ENCODE assay signal across 8 mouse cellular contexts in the genomic region with DNA sequence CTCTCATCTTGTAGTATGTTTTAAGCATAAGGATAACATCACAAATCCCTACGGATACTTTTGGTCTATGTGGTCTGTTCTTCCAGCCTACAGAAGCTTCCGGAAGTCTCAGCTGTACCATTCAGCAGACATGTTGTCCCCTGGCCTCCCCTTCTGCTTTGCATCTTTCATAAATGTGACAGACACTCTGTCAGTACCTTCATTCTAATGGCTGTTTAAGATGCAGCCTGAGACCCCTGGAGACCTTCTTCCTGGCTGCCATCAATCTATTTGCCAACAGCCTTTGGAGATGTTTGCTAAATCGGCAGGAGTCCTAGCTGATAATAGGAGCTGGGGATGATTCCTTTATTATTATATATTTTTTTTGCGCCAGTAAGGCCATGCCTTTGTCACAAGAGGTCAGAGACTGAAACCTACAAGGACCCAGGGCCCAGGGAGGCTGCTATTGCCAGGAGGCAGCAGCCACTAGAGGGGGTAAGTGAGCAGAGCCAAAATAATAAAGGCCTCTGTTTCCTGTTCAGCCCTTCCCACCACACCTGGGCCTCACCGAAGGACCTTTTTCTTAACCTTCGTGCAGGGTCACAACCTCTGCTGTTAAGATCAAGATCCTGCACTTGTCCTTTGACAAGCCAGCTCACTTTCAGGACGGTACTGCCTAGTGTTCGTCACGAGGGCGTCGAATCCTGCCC. TPM values are rescaled to one million over a fixed set of nuclear protein-coding genes. Genes with fewer than 3 reads are reported as not detected.
DNase-seq lines count a peak whose midpoint lies in the region; ATAC-seq and TF ChIP-seq lines count a peak whose summit lies in the region.

No protein-coding gene starts in this region.

- intact Hi-C loops in heart, postnatal 36 days (cut with DNase I): no loop called here

- DNase-seq in heart, postnatal 36 days: peak; percentile 14 to 26
- peak; percentile 56 to 63 for DNase-seq in CD8-positive naive resting alpha-beta T cell, adult 2 months (ENCODE audit: low read depth in 2 of 2, low spot score in 2 of 2)
- peak; percentile 34 for DNase-seq in c-Kit-positive CD71-negative TER-119-negative erythroid progenitor cells, embryonic 14.5 days (ENCODE audit: low read depth)
- DNase-seq in liver, embryonic 14.5 days (ENCODE audit: low read depth in 3 of 3, low spot score in 3 of 3): no peak
- DNase-seq in spleen, postnatal 10 days (ENCODE audit: low spot score in 2 of 2): peak; percentile 28 to 57
- DNase-seq in gastrocnemius, postnatal 4 days (ENCODE audit: low spot score in 2 of 2): no peak
- no peak for DNase-seq in right cerebral cortex, postnatal 14 days

- TF ChIP-seq CTCF in liver, embryonic 14.5 days (IDR thresholded peaks at IDR 0.05; ENCODE audit: low read depth): peak; percentile 72

- H3K4me1 ChIP-seq in heart, embryonic 11.5 days (ENCODE audit: control insufficient read depth, insufficient read depth, low read length): no peaks in the 10 kb centered on the region
- peaks cover 0 to 4% of the 10 kb centered on the region in 2 experiments; a peak in 1 of 4 replicates for H3K4me1 ChIP-seq in liver, embryonic 14.5 days (replicated peaks; ENCODE audit: control insufficient read depth in 2 of 2, insufficient read depth in 2 of 2, low read length in 1 of 2)

- no peak overlapping the region for H3K9ac ChIP-seq in heart, embryonic 11.5 days (ENCODE audit: low read depth, low read length)
- H3K9ac ChIP-seq in liver, embryonic 14.5 days (replicated peaks): no peak overlapping the region

- WGBS in heart, embryonic 11.5 days (ENCODE audit: insufficient replicate concordance): 68% methylated on average over 11 of the region's 11 CpGs
- WGBS in liver, embryonic 14.5 days (ENCODE audit: insufficient replicate concordance): 60% methylated on average over 11 of the region's 11 CpGs

- no peak for ATAC-seq in heart, embryonic 11.5 days (replicated peaks; ENCODE audit: insufficient number of reproducible peaks, low FRiP score, low TSS enrichment)
- no peak for ATAC-seq in liver, embryonic 14.5 days (ENCODE audit: insufficient read depth)

- no peak overlapping the region for H3K4me3 ChIP-seq in heart, embryonic 11.5 days (ENCODE audit: low read depth, low read length)
- H3K4me3 ChIP-seq in liver, embryonic 14.5 days (ENCODE audit: insufficient read depth in 1 of 2, low read depth in 2 of 2, low read length in 2 of 2): no peak overlapping the region

- no peak for TF ChIP-seq EP300 in liver, embryonic 14.5 days (IDR thresholded peaks at IDR 0.05; ENCODE audit: low read depth)

- peaks cover 36% of the 10 kb centered on the region for H3K36me3 ChIP-seq in heart, embryonic 11.5 days (ENCODE audit: control insufficient read depth, insufficient read depth, low read length)
- H3K36me3 ChIP-seq in liver, embryonic 14.5 days (replicated peaks; ENCODE audit: control insufficient read depth, insufficient read depth, low read depth): no peaks in the 10 kb centered on the region

- no peak overlapping the region for H3K4me2 ChIP-seq in heart, embryonic 11.5 days
- no peak overlapping the region for H3K4me2 ChIP-seq in liver, embryonic 14.5 days (ENCODE audit: low read depth)

- no peaks in the 10 kb centered on the region for H3K27me3 ChIP-seq in heart, embryonic 11.5 days (ENCODE audit: control insufficient read depth, insufficient read depth, low read length)
- no peaks in the 10 kb centered on the region for H3K27me3 ChIP-seq in liver, embryonic 14.5 days (ENCODE audit: control insufficient read depth, insufficient read depth, low read length)

- no peaks in the 10 kb centered on the region for H3K9me3 ChIP-seq in heart, embryonic 11.5 days (replicated peaks; ENCODE audit: control insufficient read depth, low read length)
- no peaks in the 10 kb centered on the region for H3K9me3 ChIP-seq in liver, embryonic 14.5 days (ENCODE audit: control insufficient read depth, low read length)

- no peak overlapping the region for H3K27ac ChIP-seq in heart, embryonic 11.5 days (ENCODE audit: low read depth, low read length)
- H3K27ac ChIP-seq in liver, embryonic 14.5 days: no peak overlapping the region

RNA-seq across cellular contexts. Expression of a gene that starts 24.7 kb away (rescaled TPM):
- total RNA-seq in heart, postnatal 36 days (2021): 10 to 100 TPM; 40.7 to 44.9 TPM
- 32.2 and 45.4 TPM in 2 replicates for polyA plus RNA-seq in heart, embryonic 11.5 days (2014; fragmentation: Nextera tagmentation; extraction: Ambion mirVana)
- polyA plus RNA-seq in liver, embryonic 14.5 days (2012; rRNA removed): 0.02 and 0.03 TPM in 2 replicates
- 0.08 TPM in 1 of 2 replicates, not detected in the other for polyA plus RNA-seq in liver, embryonic 14.5 days (2014; fragmentation: Nextera tagmentation; extraction: Ambion mirVana)
- 100 to 1,000 TPM; 115 to 133 TPM for total RNA-seq in gastrocnemius, postnatal 4 days (2021)

RNA-seq across cellular contexts. Expression of a gene that starts 27.0 kb away (rescaled TPM):
- not detected for total RNA-seq in heart, postnatal 36 days (2021)
- 0.15 TPM in 1 of 2 replicates, not detected in the other for polyA plus RNA-seq in heart, embryonic 11.5 days (2014; fragmentation: Nextera tagmentation; extraction: Ambion mirVana)
- polyA plus RNA-seq in liver, embryonic 14.5 days (2012; rRNA removed): 0.01 and 0.12 TPM in 2 replicates
- polyA plus RNA-seq in liver, embryonic 14.5 days (2014; fragmentation: Nextera tagmentation; extraction: Ambion mirVana): not detected in 2 replicates
- total RNA-seq in gastrocnemius, postnatal 4 days (2021): not detected

Comparison
In these comparisons a context has a peak if more than half of its experiments do, and no peak if none do; other contexts are left out.
1. DNase-seq: peak in heart, postnatal 36 days (2 of 2), CD8-positive naive resting alpha-beta T cell, adult 2 months (2 of 2), c-Kit-positive CD71-negative TER-119-negative erythroid progenitor cells, embryonic 14.5 days (single experiment) and spleen, postnatal 10 days (2 of 2); none in liver, embryonic 14.5 days (0 of 3), gastrocnemius, postnatal 4 days (0 of 2) and right cerebral cortex, postnatal 14 days (single experiment).